Mouse (Mus musculus): Measurements from ENCODE around the gene Cbx7. TPM values are rescaled to one million over a fixed set of nuclear protein-coding genes. Genes with fewer than 3 reads are reported as not detected.

The Cbx7 gene
- polyA plus RNA-seq, 1 experiment from 2014 or later: 1.8 TPM

- Histone ChIP-seq H3K9me3 (ENCODE audit: control insufficient read depth, low read length) (no peaks in the 10 kb centered on the region), H3K4me2 (ENCODE audit: low read depth) (peak overlapping the region; percentile 56), H3K27ac (ENCODE audit: low read depth, low read length) (no peak overlapping the region), H3K36me3 (ENCODE audit: control insufficient read depth, insufficient read depth, low read length) (no peaks in the 10 kb centered on the region), H3K9ac (ENCODE audit: low read length) (peak overlapping the region; percentile 30), H3K27me3 (ENCODE audit: control insufficient read depth, insufficient read depth, low read length) (no peaks in the 10 kb centered on the region), H3K4me3 (ENCODE audit: low read depth, low read length) (no peak overlapping the region), H3K4me1 (ENCODE audit: control insufficient read depth, insufficient read depth, low read length) (no peaks in the 10 kb centered on the region)
- 31% methylated on average over 19 of the region's 19 CpGs for WGBS
- ATAC-seq (ENCODE audit: insufficient read depth, low FRiP score, low TSS enrichment) (peak; percentile 16; the same call in 1 of the 2 replicates), DNase-seq (ENCODE audit: low spot score) (peak; percentile 34)
Measured at GRCm38 (mm10) chr15:79882623-79883267, 88.2 kb downstream of the Cbx7 start.

- H3K4me3 ChIP-seq (ENCODE audit: low read depth, low read length): no peak overlapping the region
- H3K9ac ChIP-seq (ENCODE audit: low read length): peak overlapping the region; percentile 10; the same call in 1 of the 2 replicates
- no peak overlapping the region for H3K4me2 ChIP-seq (ENCODE audit: low read depth)
- H3K9me3 ChIP-seq (ENCODE audit: control insufficient read depth, low read length): no peaks in the 10 kb centered on the region
- no peak overlapping the region for H3K27ac ChIP-seq (ENCODE audit: low read depth, low read length)
- no peaks in the 10 kb centered on the region for H3K36me3 ChIP-seq (ENCODE audit: control insufficient read depth, insufficient read depth, low read length)
- ATAC-seq (ENCODE audit: insufficient read depth, low FRiP score, low TSS enrichment): no peak
- no peak for DNase-seq (ENCODE audit: low spot score)
- H3K4me1 ChIP-seq (ENCODE audit: control insufficient read depth, insufficient read depth, low read length): no peaks in the 10 kb centered on the region
- WGBS: 91% methylated on average over 3 of the region's 3 CpGs
- H3K27me3 ChIP-seq (ENCODE audit: control insufficient read depth, insufficient read depth, low read length): no peaks in the 10 kb centered on the region
Measured at GRCm38 (mm10) chr15:79880477-79880876, 90.4 kb downstream of the Cbx7 start.

GRCm38 (mm10) chr15:79879319-79879718 is 91.6 kb downstream of the Cbx7 start:
- H3K4me1 ChIP-seq (ENCODE audit: control insufficient read depth, insufficient read depth, low read length): no peaks in the 10 kb centered on the region
- ATAC-seq (ENCODE audit: insufficient read depth, low FRiP score, low TSS enrichment) (no peak), DNase-seq (ENCODE audit: low spot score) (no peak)
- no peaks in the 10 kb centered on the region for H3K27me3 ChIP-seq (ENCODE audit: control insufficient read depth, insufficient read depth, low read length)
- no peak overlapping the region for H3K4me3 ChIP-seq (ENCODE audit: low read depth, low read length)
- no peak overlapping the region for H3K9ac ChIP-seq (ENCODE audit: low read length)
- WGBS: 74% methylated on average over 13 of the region's 13 CpGs
- no peak overlapping the region for H3K27ac ChIP-seq (ENCODE audit: low read depth, low read length)
- no peak overlapping the region for H3K4me2 ChIP-seq (ENCODE audit: low read depth)
- H3K36me3 ChIP-seq (ENCODE audit: control insufficient read depth, insufficient read depth, low read length): no peaks in the 10 kb centered on the region
- no peaks in the 10 kb centered on the region for H3K9me3 ChIP-seq (ENCODE audit: control insufficient read depth, low read length)

GRCm38 (mm10) chr15:79878725-79879136 is 92.2 kb downstream of the Cbx7 start:
- 82% methylated on average over 6 of the region's 6 CpGs for WGBS
- ATAC-seq (ENCODE audit: insufficient read depth, low FRiP score, low TSS enrichment) (no peak), DNase-seq (ENCODE audit: low spot score) (no peak)
- Histone ChIP-seq H3K4me2 (ENCODE audit: low read depth) (no peak overlapping the region), H3K36me3 (ENCODE audit: control insufficient read depth, insufficient read depth, low read length) (no peaks in the 10 kb centered on the region), H3K4me1 (ENCODE audit: control insufficient read depth, insufficient read depth, low read length) (no peaks in the 10 kb centered on the region), H3K4me3 (ENCODE audit: low read depth, low read length) (no peak overlapping the region), H3K9ac (ENCODE audit: low read length) (no peak overlapping the region), H3K27me3 (ENCODE audit: control insufficient read depth, insufficient read depth, low read length) (no peaks in the 10 kb centered on the region), H3K9me3 (ENCODE audit: control insufficient read depth, low read length) (no peaks in the 10 kb centered on the region), H3K27ac (ENCODE audit: low read depth, low read length) (no peak overlapping the region)

- ATAC-seq (ENCODE audit: insufficient read depth, low FRiP score, low TSS enrichment) (no peak), DNase-seq (ENCODE audit: low spot score) (no peak)
- Histone ChIP-seq H3K4me1 (ENCODE audit: control insufficient read depth, insufficient read depth, low read length) (no peaks in the 10 kb centered on the region), H3K4me3 (ENCODE audit: low read depth, low read length) (no peak overlapping the region), H3K27ac (ENCODE audit: low read depth, low read length) (no peak overlapping the region), H3K4me2 (ENCODE audit: low read depth) (no peak overlapping the region), H3K36me3 (ENCODE audit: control insufficient read depth, insufficient read depth, low read length) (no peaks in the 10 kb centered on the region), H3K27me3 (ENCODE audit: control insufficient read depth, insufficient read depth, low read length) (no peaks in the 10 kb centered on the region), H3K9ac (ENCODE audit: low read length) (no peak overlapping the region), H3K9me3 (ENCODE audit: control insufficient read depth, low read length) (no peaks in the 10 kb centered on the region)
- 88% methylated on average over 18 of the region's 18 CpGs for WGBS
Measured at GRCm38 (mm10) chr15:79875261-79875995, 95.5 kb downstream of the Cbx7 start.

- no peak for ATAC-seq (ENCODE audit: insufficient read depth, low FRiP score, low TSS enrichment)
- WGBS: 68% methylated on average over 2 of the region's 2 CpGs
Measured at GRCm38 (mm10) chr15:79873995-79874394, 96.9 kb downstream of the Cbx7 start.

GRCm38 (mm10) chr15:79873545-79873944 is 97.4 kb downstream of the Cbx7 start:
- DNase-seq (ENCODE audit: low spot score): no peak
- H3K36me3 ChIP-seq (ENCODE audit: control insufficient read depth, insufficient read depth, low read length): no peaks in the 10 kb centered on the region
- H3K4me3 ChIP-seq (ENCODE audit: low read depth, low read length): no peak overlapping the region
- no peak for ATAC-seq (ENCODE audit: insufficient read depth, low FRiP score, low TSS enrichment)
- no peaks in the 10 kb centered on the region for H3K4me1 ChIP-seq (ENCODE audit: control insufficient read depth, insufficient read depth, low read length)
- no peak overlapping the region for H3K9ac ChIP-seq (ENCODE audit: low read length)
- no peak overlapping the region for H3K27ac ChIP-seq (ENCODE audit: low read depth, low read length)
- H3K4me2 ChIP-seq (ENCODE audit: low read depth): no peak overlapping the region
- H3K27me3 ChIP-seq (ENCODE audit: control insufficient read depth, insufficient read depth, low read length): no peaks in the 10 kb centered on the region
- whole genome bisulfite sequencing: 93% methylated on average over 8 of the region's 8 CpGs
- no peaks in the 10 kb centered on the region for H3K9me3 ChIP-seq (ENCODE audit: control insufficient read depth, low read length)

More at GRCm38 (mm10) chr15:79873995-79874394, 96.9 kb downstream of the Cbx7 start:
- no peak for DNase-seq (ENCODE audit: low spot score)
- H3K27ac ChIP-seq (ENCODE audit: low read depth, low read length): no peak overlapping the region
- H3K36me3 ChIP-seq (ENCODE audit: control insufficient read depth, insufficient read depth, low read length): no peaks in the 10 kb centered on the region
- H3K4me1 ChIP-seq (ENCODE audit: control insufficient read depth, insufficient read depth, low read length): no peaks in the 10 kb centered on the region
- no peak overlapping the region for H3K4me3 ChIP-seq (ENCODE audit: low read depth, low read length)
- H3K27me3 ChIP-seq (ENCODE audit: control insufficient read depth, insufficient read depth, low read length): no peaks in the 10 kb centered on the region
- no peak overlapping the region for H3K4me2 ChIP-seq (ENCODE audit: low read depth)
- no peaks in the 10 kb centered on the region for H3K9me3 ChIP-seq (ENCODE audit: control insufficient read depth, low read length)
- H3K9ac ChIP-seq (ENCODE audit: low read length): no peak overlapping the region

GRCm38 (mm10) chr15:79867260-79868002 is 103.5 kb downstream of the Cbx7 start:
- no peaks in the 10 kb centered on the region for H3K4me1 ChIP-seq (ENCODE audit: control insufficient read depth, insufficient read depth, low read length)
- no peak for ATAC-seq (ENCODE audit: insufficient read depth, low FRiP score, low TSS enrichment)
- H3K9me3 ChIP-seq (ENCODE audit: control insufficient read depth, low read length): no peaks in the 10 kb centered on the region
- H3K4me3 ChIP-seq (ENCODE audit: low read depth, low read length): no peak overlapping the region
- H3K4me2 ChIP-seq (ENCODE audit: low read depth): no peak overlapping the region
- no peak for DNase-seq (ENCODE audit: low spot score)
- H3K27me3 ChIP-seq (ENCODE audit: control insufficient read depth, insufficient read depth, low read length): no peaks in the 10 kb centered on the region
- H3K36me3 ChIP-seq (ENCODE audit: control insufficient read depth, insufficient read depth, low read length): no peaks in the 10 kb centered on the region
- H3K27ac ChIP-seq (ENCODE audit: low read depth, low read length): no peak overlapping the region
- H3K9ac ChIP-seq (ENCODE audit: low read length): no peak overlapping the region
- 87% methylated on average over 3 of the region's 3 CpGs for WGBS

All from neural tube, embryonic 11.5 days (tissue).